Mouse (Mus musculus): ENCODE data around the gene Stfa1. TPM values are rescaled to one million over a fixed set of nuclear protein-coding genes. Genes with fewer than 3 reads are reported as not detected.

Stfa1 gene
- polyA plus RNA-seq, 2 experiments: 3.5 to 13.8 TPM

- no peaks in the 10 kb centered on the region for H3K36me3 ChIP-seq (ENCODE audit: control insufficient read depth, insufficient read depth, low read length)
- DNase-seq (ENCODE audit: low spot score) (no peak), ATAC-seq (ENCODE audit: low FRiP score, low read depth) (no peak)
- H3K4me1 ChIP-seq (ENCODE audit: control insufficient read depth, insufficient read depth, low read length): no peaks in the 10 kb centered on the region
- 70% methylated on average over 3 of the region's 3 CpGs for WGBS
- no peak within 1 kb of the TSS for H3K4me2 ChIP-seq (replicated peaks; ENCODE audit: low read depth, low read length, severe bottlenecking)
- no peak for TF ChIP-seq POLR2A (IDR thresholded peaks at IDR 0.05; ENCODE audit: borderline replicate concordance, extremely low read depth, insufficient read depth, insufficient read length)
- no peak within 1 kb of the TSS for H3K27ac ChIP-seq (replicated peaks; ENCODE audit: low read depth, low read length)
- H3K9ac ChIP-seq (ENCODE audit: low read depth, low read length, severe bottlenecking): no peak within 1 kb of the TSS
- H3K9me3 ChIP-seq (ENCODE audit: control insufficient read depth, low read length): no peaks in the 10 kb centered on the region
- H3K4me3 ChIP-seq (replicated peaks; ENCODE audit: low read length): no peak within 1 kb of the TSS
- H3K27me3 ChIP-seq (ENCODE audit: control insufficient read depth, insufficient read depth, low read length): no peaks in the 10 kb centered on the region
Measured at GRCm38 (mm10) chr16:36334232-36334631, 57.5 kb downstream of the Stfa1 start, which contains the start of gene BC117090. TSS of gene BC117090 (minus strand) at chr16:36334332.

Other genes with a start within 250 kb of the Stfa1 start
- 5.2 and 6.1 TPM in 2 replicates for gene Wdr5b, start 235.8 kb upstream of the Stfa1 start, polyA plus RNA-seq (2012; rRNA removed)
- gene Wdr5b, start 235.8 kb upstream of the Stfa1 start, polyA plus RNA-seq (2014; fragmentation: Nextera tagmentation; extraction: Ambion mirVana): 11.9 and 13.7 TPM in 2 replicates
- 128 and 270 TPM in 2 replicates for gene Fam162a, start 205.4 kb upstream of the Stfa1 start, polyA plus RNA-seq (2012; rRNA removed)
- gene Fam162a, start 205.4 kb upstream of the Stfa1 start, polyA plus RNA-seq (2014; fragmentation: Nextera tagmentation; extraction: Ambion mirVana): 474 and 497 TPM in 2 replicates
- gene Ccdc58, start 205.3 kb upstream of the Stfa1 start, polyA plus RNA-seq (2012; rRNA removed): 47.3 and 56.2 TPM in 2 replicates
- 70.1 and 70.2 TPM in 2 replicates for gene Ccdc58, start 205.3 kb upstream of the Stfa1 start, polyA plus RNA-seq (2014; fragmentation: Nextera tagmentation; extraction: Ambion mirVana)
- gene Csta1, start 145.7 kb upstream of the Stfa1 start, polyA plus RNA-seq (2012; rRNA removed): 0.36 and 0.83 TPM in 2 replicates
- gene Csta1, start 145.7 kb upstream of the Stfa1 start, polyA plus RNA-seq (2014; fragmentation: Nextera tagmentation; extraction: Ambion mirVana): 2.1 and 2.7 TPM in 2 replicates
- gene Stfa2l1, start 120.1 kb upstream of the Stfa1 start, polyA plus RNA-seq (2012; rRNA removed): 1.2 and 1.8 TPM in 2 replicates
- gene Stfa2l1, start 120.1 kb upstream of the Stfa1 start, polyA plus RNA-seq (2014; fragmentation: Nextera tagmentation; extraction: Ambion mirVana): 0.76 and 1.9 TPM in 2 replicates
- 1.7 and 3.5 TPM in 2 replicates for gene Gm5483, start 92.7 kb upstream of the Stfa1 start, polyA plus RNA-seq (2012; rRNA removed)
- 0.58 and 5.1 TPM in 2 replicates for gene Gm5483, start 92.7 kb upstream of the Stfa1 start, polyA plus RNA-seq (2014; fragmentation: Nextera tagmentation; extraction: Ambion mirVana)
- not detected in 2 replicates for gene Gm5416, start 66.5 kb upstream of the Stfa1 start, polyA plus RNA-seq (2012; rRNA removed)
- not detected in 2 replicates for gene Gm5416, start 66.5 kb upstream of the Stfa1 start, polyA plus RNA-seq (2014; fragmentation: Nextera tagmentation; extraction: Ambion mirVana)
- gene 2010005H15Rik, start 55.5 kb upstream of the Stfa1 start, polyA plus RNA-seq (2012; rRNA removed): 0.22 and 0.44 TPM in 2 replicates
- gene 2010005H15Rik, start 55.5 kb upstream of the Stfa1 start, polyA plus RNA-seq (2014; fragmentation: Nextera tagmentation; extraction: Ambion mirVana): not detected in 2 replicates
- gene BC117090, start 57.4 kb downstream of the Stfa1 start, polyA plus RNA-seq (2012; rRNA removed): not detected in 2 replicates
- gene BC117090, start 57.4 kb downstream of the Stfa1 start, polyA plus RNA-seq (2014; fragmentation: Nextera tagmentation; extraction: Ambion mirVana): 0.77 TPM in 1 of 2 replicates, not detected in the other
- 8.4 and 14.3 TPM in 2 replicates for gene BC100530, start 90.8 kb downstream of the Stfa1 start, polyA plus RNA-seq (2012; rRNA removed)
- 25.2 and 42.7 TPM in 2 replicates for gene BC100530, start 90.8 kb downstream of the Stfa1 start, polyA plus RNA-seq (2014; fragmentation: Nextera tagmentation; extraction: Ambion mirVana)
- 0.22 and 0.47 TPM in 2 replicates for gene Stfa2, start 131.5 kb downstream of the Stfa1 start, polyA plus RNA-seq (2012; rRNA removed)
- gene Stfa2, start 131.5 kb downstream of the Stfa1 start, polyA plus RNA-seq (2014; fragmentation: Nextera tagmentation; extraction: Ambion mirVana): 0.76 TPM in 1 of 2 replicates, not detected in the other
- 4.8 and 8.9 TPM in 2 replicates for gene Stfa3, start 178.4 kb downstream of the Stfa1 start, polyA plus RNA-seq (2012; rRNA removed)
- gene Stfa3, start 178.4 kb downstream of the Stfa1 start, polyA plus RNA-seq (2014; fragmentation: Nextera tagmentation; extraction: Ambion mirVana): 4.1 and 7.9 TPM in 2 replicates

Data from limb, embryonic 14.5 days (tissue).